Mouse (Mus musculus): Measurements from ENCODE around the gene Gnpnat1. TPM values are rescaled to one million over a fixed set of nuclear protein-coding genes. Genes with fewer than 3 reads are reported as not detected.
A peak's percentile ranks its signal among the peaks of the same experiment; 100 is the strongest.

The Gnpnat1 gene
- polyA plus RNA-seq, 1 experiment from 2014 or later: 30.2 TPM

DNA sequence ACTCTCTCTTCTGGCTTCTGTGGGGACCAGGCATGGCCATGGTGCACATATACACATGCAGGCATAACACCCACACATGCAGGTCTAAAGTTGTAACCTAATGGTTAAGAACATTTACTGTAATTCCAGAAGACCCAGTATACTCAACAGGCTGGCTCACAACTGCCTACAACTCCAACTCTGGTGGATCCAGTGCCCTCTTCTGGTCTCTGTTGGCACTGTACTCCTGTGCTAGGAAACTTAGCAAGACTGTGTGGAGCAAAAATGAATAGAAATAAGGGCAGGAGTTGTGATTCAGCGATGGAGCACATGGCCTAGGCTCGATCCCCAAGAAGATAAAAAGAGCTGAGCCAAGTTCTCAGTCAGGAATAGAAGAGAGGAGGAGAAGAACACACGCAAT is 4.9 kb downstream of the Gnpnat1 start:
- WGBS (ENCODE audit: insufficient replicate concordance): 59% methylated on average over 3 of the region's 3 CpGs
- no peaks in the 10 kb centered on the region for H3K4me1 ChIP-seq (replicated peaks)

DNA sequence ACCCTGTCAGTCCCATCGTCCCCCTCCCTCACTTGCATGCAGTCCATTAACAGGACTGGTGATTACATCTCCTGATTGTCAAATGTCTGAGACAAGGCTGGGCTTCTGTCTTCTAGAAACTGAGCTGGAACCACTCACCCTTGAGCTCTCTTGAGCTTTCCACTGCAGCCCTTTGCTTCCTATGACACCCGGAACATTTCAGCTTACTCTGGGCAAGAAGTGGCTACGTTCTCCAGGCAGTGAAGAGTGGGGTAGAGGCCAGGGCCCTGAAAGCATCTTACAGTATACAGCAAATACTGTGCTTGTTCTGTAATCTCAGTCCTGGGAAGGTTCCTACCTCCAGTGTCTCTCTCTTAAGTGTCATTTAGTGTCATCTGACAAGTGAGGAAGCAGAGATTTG is 15.5 kb downstream of the Gnpnat1 start:
- ATAC-seq (ENCODE audit: insufficient read depth): peak; percentile 4; the same call in 1 of the 2 replicates
- Histone ChIP-seq H3K36me3 (replicated peaks) (no peaks in the 10 kb centered on the region), H3K27me3 (no peaks in the 10 kb centered on the region), H3K4me2 (peak overlapping the region; percentile 96), H3K4me1 (replicated peaks) (peaks cover 37% of the 10 kb centered on the region), H3K9me3 (replicated peaks) (no peaks in the 10 kb centered on the region), H3K4me3 (replicated peaks) (peak overlapping the region; percentile 69), H3K9ac (peak overlapping the region; percentile 68; the same call in 1 of the 2 replicates), H3K27ac (replicated peaks) (peak overlapping the region; percentile 78)
- whole genome bisulfite sequencing (ENCODE audit: insufficient replicate concordance): 34% methylated on average over 3 of the region's 3 CpGs

More for the DNA sequence above, 4.9 kb downstream of the Gnpnat1 start:
- Histone ChIP-seq H3K36me3 (replicated peaks) (no peaks in the 10 kb centered on the region), H3K27ac (replicated peaks) (no peak overlapping the region), H3K4me2 (no peak overlapping the region), H3K9ac (no peak overlapping the region), H3K27me3 (no peaks in the 10 kb centered on the region), H3K9me3 (replicated peaks) (no peaks in the 10 kb centered on the region), H3K4me3 (replicated peaks) (no peak overlapping the region)
- no peak for ATAC-seq (ENCODE audit: insufficient read depth)

DNA sequence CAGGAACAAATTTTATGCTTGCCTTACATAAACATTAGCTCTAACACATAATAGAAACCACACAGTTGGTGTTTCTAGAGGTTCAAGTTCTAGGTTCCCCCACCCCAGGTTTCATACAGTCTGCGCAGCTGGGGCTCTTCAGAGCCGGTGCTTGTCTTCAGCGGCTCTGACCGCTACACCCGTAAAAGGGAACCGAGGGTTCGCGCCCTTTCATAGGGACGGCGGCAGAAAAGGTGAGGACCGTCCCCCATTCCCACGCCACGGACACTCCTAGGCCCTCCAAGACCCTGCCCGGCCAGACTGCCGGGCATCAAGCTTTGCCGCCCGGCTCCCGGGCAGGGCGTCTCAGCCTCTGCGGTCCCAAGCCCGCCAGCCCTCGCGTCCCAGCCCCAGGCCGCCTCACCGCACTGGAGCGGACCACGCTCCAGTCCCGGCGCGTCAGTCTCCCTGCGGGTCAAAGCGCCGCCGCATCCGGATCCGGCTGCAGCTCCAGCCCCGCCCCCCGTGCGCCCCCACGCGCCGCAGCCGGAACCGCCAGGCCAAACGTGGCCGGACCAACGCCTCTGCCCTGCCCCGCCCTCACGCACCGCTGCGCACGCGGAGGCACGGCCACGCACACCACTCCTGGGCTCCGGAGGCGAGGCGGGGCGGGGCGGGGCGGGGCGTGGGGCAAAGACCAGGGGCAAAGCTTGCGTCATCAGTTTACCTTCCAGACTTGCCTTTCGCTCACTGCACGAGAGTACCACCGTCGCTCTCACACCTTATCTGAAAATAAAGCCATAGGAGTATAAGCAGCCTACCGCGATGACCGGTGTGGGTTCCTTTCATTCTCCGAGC is 16.1 kb downstream of the Gnpnat1 start:
- ATAC-seq (ENCODE audit: insufficient read depth): peak; percentile 95
- H3K27me3 ChIP-seq: no peaks in the 10 kb centered on the region
- WGBS (ENCODE audit: insufficient replicate concordance): under 1% methylated on average over 71 of the region's 71 CpGs

DNA sequence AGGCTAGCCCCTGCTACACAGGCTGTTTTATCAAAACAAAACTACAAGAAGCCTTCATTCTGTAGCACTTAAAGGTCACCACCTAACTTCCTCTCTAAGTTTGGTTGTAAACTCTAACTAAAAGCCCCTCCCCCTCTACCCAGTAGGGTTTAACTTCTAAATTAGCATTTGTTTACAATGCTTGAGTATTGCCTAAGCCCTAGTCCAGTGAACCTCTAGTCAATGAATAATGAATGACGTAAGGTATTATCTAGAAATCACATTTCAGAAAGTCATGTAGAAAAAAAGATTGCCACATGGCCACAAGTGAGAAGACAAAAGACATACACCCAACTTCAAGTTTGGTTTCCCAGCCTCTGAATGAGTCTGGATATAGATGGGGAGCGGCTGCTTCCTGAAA is 17.2 kb downstream of the Gnpnat1 start:
- Histone ChIP-seq H3K27ac (replicated peaks) (peak overlapping the region; percentile 45), H3K36me3 (replicated peaks) (peaks cover 2% of the 10 kb centered on the region; the same call in 1 of the 2 replicates), H3K27me3 (no peaks in the 10 kb centered on the region), H3K9ac (no peak overlapping the region), H3K4me2 (peak overlapping the region; percentile 96), H3K4me3 (replicated peaks) (peak overlapping the region; percentile 69), H3K9me3 (replicated peaks) (no peaks in the 10 kb centered on the region), H3K4me1 (replicated peaks) (peaks cover 37% of the 10 kb centered on the region)
- WGBS (ENCODE audit: insufficient replicate concordance): 11% methylated on average over 2 of the region's 2 CpGs
- peak; percentile 9; the same call in 1 of the 2 replicates for ATAC-seq (ENCODE audit: insufficient read depth)

More for the DNA sequence above, 16.1 kb downstream of the Gnpnat1 start:
- Histone ChIP-seq H3K4me1 (replicated peaks) (peaks cover 37% of the 10 kb centered on the region), H3K4me3 (replicated peaks) (peak overlapping the region; percentile 69), H3K36me3 (replicated peaks) (no peaks in the 10 kb centered on the region), H3K9me3 (replicated peaks) (no peaks in the 10 kb centered on the region), H3K27ac (replicated peaks) (peak overlapping the region; percentile 78), H3K4me2 (peak overlapping the region; percentile 96), H3K9ac (peak overlapping the region; percentile 68)

DNA sequence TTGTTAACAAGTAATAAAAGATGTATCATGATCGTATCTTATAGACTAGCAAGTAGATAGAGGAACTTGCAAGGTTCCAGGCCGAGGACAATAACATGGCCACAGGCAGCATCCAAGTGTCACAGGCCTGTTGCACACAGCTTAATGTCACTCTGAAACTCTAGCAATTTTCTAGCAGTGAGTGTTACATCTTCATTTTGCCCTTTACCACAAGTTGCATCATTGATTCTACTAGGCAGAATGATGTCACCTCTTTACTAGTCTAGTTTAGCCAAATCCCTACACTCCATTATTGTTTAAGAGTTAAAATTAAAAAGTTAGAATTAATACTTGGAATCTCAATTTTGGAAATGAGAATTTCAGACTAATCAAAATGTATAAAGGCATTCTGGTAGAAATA is 19.1 kb downstream of the Gnpnat1 start:
- Histone ChIP-seq H3K9ac (no peak overlapping the region), H3K4me1 (replicated peaks) (peaks cover 37% of the 10 kb centered on the region), H3K4me3 (replicated peaks) (no peak overlapping the region), H3K27me3 (no peaks in the 10 kb centered on the region), H3K36me3 (replicated peaks) (peaks cover 5% of the 10 kb centered on the region; the same call in 1 of the 2 replicates), H3K27ac (replicated peaks) (no peak overlapping the region), H3K4me2 (no peak overlapping the region), H3K9me3 (replicated peaks) (no peaks in the 10 kb centered on the region)
- WGBS (ENCODE audit: insufficient replicate concordance): 62% methylated on average over 2 of the region's 2 CpGs
- ATAC-seq (ENCODE audit: insufficient read depth): no peak

DNA sequence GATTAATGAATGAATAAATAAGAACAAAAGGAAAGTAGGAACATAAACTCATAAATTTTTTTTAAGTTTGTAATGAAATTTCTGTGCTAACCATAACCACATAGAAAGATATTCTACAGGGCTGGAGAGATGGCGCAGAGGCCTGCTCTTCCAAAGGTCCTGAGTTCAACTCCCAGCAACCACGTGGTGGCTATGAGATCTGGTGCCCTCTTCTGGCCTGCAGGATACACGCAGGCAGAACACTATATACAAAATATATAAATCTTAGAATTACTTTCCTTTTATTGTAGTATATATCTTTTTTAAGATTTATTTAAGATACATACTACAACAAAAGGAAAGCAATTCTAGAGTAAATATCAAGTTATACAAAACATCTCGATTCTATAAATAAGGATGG is 21.8 kb downstream of the Gnpnat1 start:
- Histone ChIP-seq H3K27me3 (no peaks in the 10 kb centered on the region), H3K9me3 (replicated peaks) (no peaks in the 10 kb centered on the region), H3K9ac (no peak overlapping the region), H3K4me3 (replicated peaks) (no peak overlapping the region), H3K4me1 (replicated peaks) (peaks cover 23% of the 10 kb centered on the region), H3K36me3 (replicated peaks) (peaks cover 23% of the 10 kb centered on the region; the same call in 1 of the 2 replicates), H3K27ac (replicated peaks) (no peak overlapping the region), H3K4me2 (no peak overlapping the region)
- 66% methylated on average over 4 of the region's 4 CpGs for WGBS (ENCODE audit: insufficient replicate concordance)
- no peak for ATAC-seq (ENCODE audit: insufficient read depth)

DNA sequence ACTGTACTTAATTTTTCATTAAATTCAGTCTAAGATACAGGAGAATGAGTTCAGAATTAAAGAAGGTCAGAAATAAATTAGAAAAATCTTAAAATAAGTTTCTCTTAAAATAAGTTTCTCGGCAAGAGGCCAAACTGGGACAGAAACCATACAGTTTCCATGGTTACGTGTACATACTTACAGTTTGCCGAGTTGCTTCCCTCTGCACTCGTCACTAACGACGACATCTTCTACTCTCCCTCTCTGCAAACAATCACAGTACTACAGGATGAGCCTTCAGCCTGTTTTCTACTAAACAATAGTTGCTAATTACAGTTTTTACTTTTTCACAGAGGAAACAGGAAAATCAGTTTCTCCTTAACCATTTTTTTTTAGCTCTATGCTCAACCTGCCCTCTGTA is 24.0 kb downstream of the Gnpnat1 start:
- Histone ChIP-seq H3K4me1 (replicated peaks) (0 out of 2 replicates have a peak, but pooled peaks cover 3% of the 10 kb centered on the region), H3K9ac (no peak overlapping the region), H3K27me3 (no peaks in the 10 kb centered on the region), H3K4me2 (no peak overlapping the region), H3K36me3 (replicated peaks) (peaks cover 23% of the 10 kb centered on the region; the same call in 1 of the 2 replicates), H3K9me3 (replicated peaks) (no peaks in the 10 kb centered on the region), H3K4me3 (replicated peaks) (no peak overlapping the region), H3K27ac (replicated peaks) (no peak overlapping the region)
- no peak for ATAC-seq (ENCODE audit: insufficient read depth)
- 70% methylated on average over 6 of the region's 6 CpGs for WGBS (ENCODE audit: insufficient replicate concordance)

DNA sequence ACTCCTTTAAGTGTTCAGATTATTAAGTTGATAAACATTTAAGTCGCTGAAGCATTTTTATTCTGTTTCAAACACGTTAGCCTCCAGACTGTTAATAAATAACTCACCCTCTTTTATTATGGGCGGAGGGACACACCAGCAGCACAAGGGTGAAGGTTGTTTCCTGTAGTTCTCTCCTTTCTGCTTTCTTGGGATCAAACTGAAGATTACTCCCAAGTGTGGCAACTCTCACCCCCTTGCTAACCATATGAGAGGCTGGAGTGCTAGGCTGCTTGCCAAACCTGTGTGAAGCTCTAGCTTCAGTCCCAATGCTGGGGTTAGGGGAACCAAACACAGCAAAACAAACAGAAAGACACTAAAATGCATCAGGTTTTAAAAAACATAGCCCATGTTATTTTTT is 25.9 kb downstream of the Gnpnat1 start:
- Histone ChIP-seq H3K9ac (no peak overlapping the region), H3K9me3 (replicated peaks) (no peaks in the 10 kb centered on the region), H3K27ac (replicated peaks) (no peak overlapping the region), H3K4me1 (replicated peaks) (0 out of 2 replicates have a peak, but pooled peaks cover 3% of the 10 kb centered on the region), H3K27me3 (no peaks in the 10 kb centered on the region), H3K36me3 (replicated peaks) (peaks cover 23% of the 10 kb centered on the region; the same call in 1 of the 2 replicates), H3K4me3 (replicated peaks) (no peak overlapping the region), H3K4me2 (no peak overlapping the region)
- no peak for ATAC-seq (ENCODE audit: insufficient read depth)
- WGBS (ENCODE audit: insufficient replicate concordance): 73% methylated on average over 3 of the region's 3 CpGs

DNA sequence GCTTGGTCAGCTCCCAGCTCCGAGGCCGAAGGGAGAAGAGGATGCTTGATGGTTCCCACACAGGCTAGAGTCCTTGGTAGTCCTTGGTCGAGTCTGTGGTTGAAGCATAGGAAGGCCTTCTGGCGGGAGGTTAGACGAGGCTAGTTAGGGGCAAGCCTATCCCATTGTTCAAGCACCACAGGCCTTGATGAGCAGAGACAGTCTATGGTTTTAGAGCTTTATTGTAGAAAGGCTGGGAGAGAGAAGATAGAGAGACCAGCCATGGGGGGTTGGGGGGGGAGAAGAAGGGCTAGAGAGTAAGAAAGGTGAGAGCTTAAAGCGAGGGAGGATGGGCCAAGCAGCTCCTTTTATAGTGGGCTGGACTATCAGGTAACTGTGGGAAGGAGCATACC is 39.5 kb downstream of the Gnpnat1 start:
- Histone ChIP-seq H3K4me1 (replicated peaks) (peaks cover 5% of the 10 kb centered on the region; the same call in 1 of the 2 replicates), H3K9ac (no peak overlapping the region), H3K4me3 (replicated peaks) (no peak overlapping the region), H3K36me3 (replicated peaks) (peaks cover 13% of the 10 kb centered on the region), H3K27me3 (no peaks in the 10 kb centered on the region), H3K4me2 (no peak overlapping the region), H3K9me3 (replicated peaks) (no peaks in the 10 kb centered on the region), H3K27ac (replicated peaks) (no peak overlapping the region)
- ATAC-seq (ENCODE audit: insufficient read depth): no peak
- 72% methylated on average over 6 of the region's 6 CpGs for WGBS (ENCODE audit: insufficient replicate concordance)

DNA sequence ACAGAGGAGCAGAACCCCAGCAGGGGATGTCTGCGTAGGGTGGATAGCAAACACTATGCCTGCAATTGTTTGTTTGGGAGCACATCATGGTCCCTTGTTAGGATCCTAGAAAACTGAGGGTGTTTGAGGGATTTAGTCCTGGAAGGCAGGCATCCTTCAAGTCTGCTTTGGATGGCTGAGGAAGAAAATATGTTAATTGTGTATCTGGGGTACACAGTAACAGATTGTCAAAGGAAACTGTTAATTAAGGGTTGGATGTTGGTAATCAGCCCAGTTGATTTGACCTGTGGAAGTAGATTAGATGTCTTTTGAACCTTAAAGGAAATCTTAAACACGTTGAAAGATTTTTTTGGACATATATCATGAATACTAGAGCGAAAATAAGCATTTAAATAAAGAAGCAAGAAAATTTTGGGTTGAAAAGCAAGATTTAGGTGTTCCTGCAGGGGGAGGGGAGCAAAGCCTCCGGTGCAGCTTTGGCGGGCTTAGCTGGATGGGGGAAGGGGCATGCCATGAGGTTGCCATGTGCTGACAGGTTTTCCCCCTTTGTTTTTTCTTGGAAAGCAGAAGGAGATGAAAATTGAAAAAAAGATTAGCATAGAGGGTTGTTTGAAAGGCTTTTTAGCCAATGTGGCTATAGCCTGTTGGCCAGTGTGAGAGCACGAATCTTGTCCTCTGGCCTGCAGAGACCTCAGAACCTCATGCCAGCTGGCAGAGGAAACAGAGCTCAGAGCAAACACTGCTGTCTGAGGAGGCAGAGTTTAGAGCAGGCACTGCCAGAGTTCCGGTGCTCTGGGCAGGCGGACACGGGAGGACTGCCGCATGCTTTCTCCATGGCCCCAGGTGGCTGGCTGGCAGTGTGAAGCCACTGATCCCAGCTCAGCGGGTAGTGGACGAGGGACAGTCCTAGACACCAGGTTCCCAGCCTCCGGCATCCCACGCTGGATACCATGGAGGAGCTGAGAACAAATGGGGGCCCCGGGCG is 40.2 kb downstream of the Gnpnat1 start:
- Histone ChIP-seq H3K9me3 (replicated peaks) (no peaks in the 10 kb centered on the region), H3K4me3 (replicated peaks) (no peak overlapping the region), H3K27ac (replicated peaks) (no peak overlapping the region), H3K4me2 (no peak overlapping the region), H3K27me3 (no peaks in the 10 kb centered on the region), H3K9ac (no peak overlapping the region), H3K36me3 (replicated peaks) (peaks cover 8% of the 10 kb centered on the region), H3K4me1 (replicated peaks) (peaks cover 5% of the 10 kb centered on the region; the same call in 1 of the 2 replicates)
- no peak for ATAC-seq (ENCODE audit: insufficient read depth)
- 78% methylated on average over 16 of the region's 16 CpGs for WGBS (ENCODE audit: insufficient replicate concordance)
